ENCODE assay signal across 8 mouse cellular contexts in the genomic region with DNA sequence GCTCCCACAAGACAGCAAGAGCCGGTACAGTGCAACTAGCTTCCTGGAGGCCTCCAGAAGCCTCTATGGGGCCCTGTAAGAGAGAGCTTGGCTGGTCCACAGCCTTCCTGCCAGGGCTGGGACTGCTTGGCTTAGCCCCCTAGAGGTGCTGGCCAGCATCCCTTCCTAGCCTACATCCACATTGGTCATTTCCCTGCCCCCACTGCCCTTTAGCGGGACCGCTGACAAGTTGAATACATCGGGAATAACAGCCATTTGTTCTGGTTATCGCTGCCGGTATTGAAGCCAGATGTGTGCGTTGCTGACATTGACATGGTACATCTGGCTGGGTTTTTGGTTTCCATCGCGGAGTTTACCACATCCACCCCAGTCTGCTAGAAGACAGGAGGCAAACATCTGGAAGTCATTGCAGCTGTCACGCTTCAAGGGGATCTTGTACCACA.
DNase-seq lines count a peak whose midpoint lies in the region; ATAC-seq lines count a peak whose summit lies in the region.

No protein-coding gene starts in this region.

- no peaks in the 10 kb centered on the region for H3K4me1 ChIP-seq in forebrain, embryonic 12.5 days
- H3K4me1 ChIP-seq in forebrain, embryonic 13.5 days, result no peaks in the 10 kb centered on the region
- peaks cover 29% of the 10 kb centered on the region for H3K4me1 ChIP-seq in embryonic facial prominence, embryonic 10.5 days

- no peak overlapping the region for H3K4me2 ChIP-seq in forebrain, embryonic 12.5 days
- H3K4me2 ChIP-seq in forebrain, embryonic 13.5 days, result no peak overlapping the region

- H3K27ac ChIP-seq in forebrain, embryonic 12.5 days, result 0 out of 2 replicates have a peak overlapping the region, but pooled peaks have one; percentile 1
- no peak overlapping the region for H3K27ac ChIP-seq in forebrain, embryonic 13.5 days
- H3K27ac ChIP-seq in embryonic facial prominence, embryonic 10.5 days (replicated peaks), result peak overlapping the region; percentile 88

- no peaks in the 10 kb centered on the region for H3K36me3 ChIP-seq in forebrain, embryonic 12.5 days (replicated peaks)
- H3K36me3 ChIP-seq in forebrain, embryonic 13.5 days (ENCODE audit: poor library complexity, severe bottlenecking), result no peaks in the 10 kb centered on the region
- no peaks in the 10 kb centered on the region for H3K36me3 ChIP-seq in embryonic facial prominence, embryonic 10.5 days (replicated peaks)

- intact Hi-C loops in heart, postnatal 36 days (cut with DNase I), result no loop called here

- H3K4me3 ChIP-seq in forebrain, embryonic 12.5 days (replicated peaks), result no peak overlapping the region
- no peak overlapping the region for H3K4me3 ChIP-seq in forebrain, embryonic 13.5 days
- peak overlapping the region; percentile 28 for H3K4me3 ChIP-seq in embryonic facial prominence, embryonic 10.5 days

- DNase-seq in embryonic facial prominence, embryonic 10.5 days (ENCODE audit: low spot score), result peak; percentile 93
- DNase-seq in heart, postnatal 36 days, result peak; percentile 52 to 68
- peak; percentile 39 to 56 for DNase-seq in lung, adult 18-20 months
- DNase-seq in layer of hippocampus, postnatal 25 days (ENCODE audit: extremely low spot score in 1 of 2, low spot score in 1 of 2), result no peak
- DNase-seq in spleen, postnatal 10 days (ENCODE audit: low spot score in 2 of 2), result no peak
- DNase-seq in right cerebral cortex, postnatal 25 days, result no peak

- no peak overlapping the region for H3K9ac ChIP-seq in forebrain, embryonic 12.5 days
- H3K9ac ChIP-seq in forebrain, embryonic 13.5 days, result no peak overlapping the region

- ATAC-seq in forebrain, embryonic 12.5 days (ENCODE audit: low FRiP score), result no peak
- ATAC-seq in forebrain, embryonic 13.5 days, result no peak

- H3K27me3 ChIP-seq in forebrain, embryonic 12.5 days, result no peaks in the 10 kb centered on the region
- H3K27me3 ChIP-seq in forebrain, embryonic 13.5 days, result no peaks in the 10 kb centered on the region
- no peaks in the 10 kb centered on the region for H3K27me3 ChIP-seq in embryonic facial prominence, embryonic 10.5 days (replicated peaks; ENCODE audit: low read depth, poor library complexity, severe bottlenecking)

- H3K9me3 ChIP-seq in forebrain, embryonic 12.5 days, result 0 out of 2 replicates have a peak, but pooled peaks cover 2% of the 10 kb centered on the region
- peaks cover 6% of the 10 kb centered on the region; the same call in 1 of the 2 replicates for H3K9me3 ChIP-seq in forebrain, embryonic 13.5 days (replicated peaks)
- H3K9me3 ChIP-seq in embryonic facial prominence, embryonic 10.5 days, result peaks cover 5% of the 10 kb centered on the region; the same call in 1 of the 2 replicates

- WGBS in forebrain, embryonic 12.5 days, result 84% methylated on average over 10 of the region's 10 CpGs
- 90% methylated on average over 10 of the region's 10 CpGs for WGBS in forebrain, embryonic 13.5 days
- WGBS in embryonic facial prominence, embryonic 10.5 days, result 44% methylated on average over 10 of the region's 10 CpGs

Comparison
In these comparisons a context has a peak if more than half of its experiments do, and no peak if none do; other contexts are left out.
1. DNase-seq: peak in embryonic facial prominence, embryonic 10.5 days (single experiment), heart, postnatal 36 days (2 of 2) and lung, adult 18-20 months (2 of 2); none in layer of hippocampus, postnatal 25 days (0 of 2), spleen, postnatal 10 days (0 of 2) and right cerebral cortex, postnatal 25 days (single experiment).